Mouse (Mus musculus): Measurements from ENCODE around the gene Gsk3a.
A peak's percentile ranks its signal among the peaks of the same experiment; 100 is the strongest.

Gsk3a gene

DNA sequence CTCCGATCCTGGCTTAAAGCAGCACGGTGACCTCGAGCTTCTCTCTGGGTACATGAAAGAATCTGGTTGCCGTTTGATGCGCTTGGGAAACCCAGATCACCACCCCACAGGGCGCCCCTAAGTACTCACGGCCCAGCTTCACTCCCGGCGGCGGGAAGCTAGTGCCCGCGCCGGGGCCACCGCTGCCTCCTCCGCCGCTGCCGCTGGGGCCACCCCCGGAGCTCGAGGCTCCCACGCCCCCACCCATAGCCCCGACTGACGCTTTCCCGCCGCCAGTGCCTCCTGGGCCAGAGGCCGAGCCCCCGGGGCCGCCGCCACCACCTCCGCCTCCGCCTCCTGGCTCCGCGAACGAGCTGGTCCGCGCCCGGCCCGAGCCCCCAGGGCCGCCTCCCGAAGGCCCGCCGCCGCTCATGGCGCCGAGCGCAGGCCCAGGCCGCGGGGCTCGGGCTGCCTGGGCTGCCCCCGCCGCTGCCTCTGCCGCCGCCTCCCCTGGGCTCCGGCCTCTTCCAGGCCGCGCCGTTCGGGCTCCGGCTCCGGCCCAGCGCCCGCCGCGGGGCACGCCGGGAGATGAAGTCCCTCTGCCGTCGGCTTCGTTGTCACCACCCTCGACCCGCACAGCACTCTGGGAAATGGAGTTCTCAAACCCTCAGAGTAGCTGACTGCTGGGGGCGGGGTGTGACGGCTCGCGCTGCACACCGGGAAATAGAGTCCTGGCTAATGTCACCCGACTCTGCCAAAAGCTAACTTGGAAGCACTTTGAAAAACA lies at the start of gene Gsk3a:
Gsk3a (minus strand) TSS at position 603 of the 766 bp plus-strand sequence.
- DNase-seq: peak; percentile 96 to 98

DNA sequence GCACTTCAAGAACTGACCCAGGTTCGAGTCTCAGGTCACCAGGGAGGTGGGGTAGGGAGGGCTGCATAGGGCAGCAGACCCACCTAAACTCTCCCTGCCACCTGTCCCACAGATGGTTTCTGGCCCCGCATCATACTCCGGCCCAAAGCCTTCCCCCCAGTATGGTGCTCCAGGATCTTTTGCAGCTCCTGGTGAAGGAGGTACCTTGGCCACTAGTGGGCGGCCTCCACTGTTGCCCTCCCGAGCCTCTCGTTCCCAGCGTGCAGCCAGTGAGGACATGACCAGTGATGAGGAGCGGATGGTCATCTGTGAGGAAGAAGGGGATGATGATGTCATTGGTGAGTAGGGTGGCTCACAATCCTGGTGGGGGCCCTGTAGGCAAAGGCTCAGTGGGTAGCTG lies 49.3 kb upstream of the Gsk3a start:
- DNase-seq: no peak

DNA sequence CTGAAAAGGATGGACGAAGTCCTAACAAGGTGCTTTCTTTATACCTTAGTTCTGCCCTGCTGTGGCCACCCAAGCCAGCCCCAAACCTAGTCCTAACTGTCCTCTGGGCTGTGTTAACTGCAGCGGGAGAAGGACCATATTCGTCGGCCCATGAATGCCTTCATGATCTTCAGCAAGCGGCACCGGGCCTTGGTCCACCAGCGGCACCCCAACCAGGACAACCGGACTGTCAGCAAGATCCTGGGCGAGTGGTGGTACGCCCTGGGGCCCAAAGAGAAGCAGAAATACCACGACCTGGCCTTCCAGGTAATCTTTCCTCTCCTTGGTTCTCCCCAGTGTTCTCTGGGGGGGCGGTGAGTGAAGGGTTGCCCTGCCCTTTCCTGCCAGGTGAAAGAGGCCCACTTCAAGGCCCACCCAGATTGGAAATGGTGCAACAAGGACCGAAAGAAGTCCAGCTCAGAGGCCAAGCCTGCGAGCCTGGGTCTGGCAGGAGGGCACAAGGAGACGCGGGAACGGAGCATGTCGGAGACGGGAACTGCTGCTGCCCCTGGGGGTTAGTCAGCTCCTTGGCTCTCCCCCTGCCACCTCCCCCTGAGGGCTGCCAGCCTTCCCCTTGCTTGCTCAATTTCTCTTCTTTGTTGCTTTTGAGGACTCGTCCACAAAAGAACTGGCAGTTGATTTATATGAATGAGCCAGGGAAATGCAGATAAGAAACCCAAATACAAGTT lies 48.0 kb upstream of the Gsk3a start:
- no peak for DNase-seq

DNA sequence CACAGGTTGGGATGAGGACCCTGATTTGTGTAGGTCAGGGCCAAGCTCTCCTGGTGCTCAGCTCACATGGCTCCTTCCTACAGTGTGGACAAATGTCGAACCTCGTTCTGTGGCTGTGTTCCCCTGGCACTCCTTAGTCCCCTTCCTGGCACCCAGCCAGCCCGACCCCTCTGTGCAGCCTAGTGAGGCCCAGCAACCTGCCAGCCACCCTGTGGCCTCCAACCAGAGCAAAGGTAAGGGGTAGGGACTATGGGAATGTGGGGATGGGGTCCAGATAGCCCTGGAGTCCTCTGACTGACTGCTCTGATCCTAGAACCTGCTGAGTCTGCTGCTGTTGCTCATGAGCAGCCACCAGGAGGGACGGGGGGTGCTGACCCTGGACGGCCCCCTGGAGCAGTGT lies 47.1 kb upstream of the Gsk3a start:
- DNase-seq: no peak

DNA sequence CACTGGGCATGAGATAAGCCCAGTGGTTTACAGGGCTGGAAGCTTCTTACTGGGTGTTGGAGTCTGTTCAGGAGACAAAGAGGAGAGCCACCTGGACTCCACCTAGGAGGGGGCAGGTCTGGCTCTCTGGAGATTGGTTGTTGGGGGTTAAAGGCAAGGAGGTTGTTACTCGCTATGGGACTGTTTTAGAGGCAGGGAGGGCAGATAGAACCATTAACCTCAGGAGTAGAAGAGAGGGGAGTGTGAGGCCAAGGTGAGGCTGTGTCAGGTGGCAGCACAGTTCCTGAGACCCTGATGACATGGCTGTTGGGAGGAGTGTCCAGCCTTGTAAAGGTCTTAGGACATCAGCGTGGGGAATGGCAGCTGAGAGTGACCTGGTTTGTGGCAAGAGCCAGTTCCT lies 46.5 kb upstream of the Gsk3a start:
- DNase-seq: no peak

DNA sequence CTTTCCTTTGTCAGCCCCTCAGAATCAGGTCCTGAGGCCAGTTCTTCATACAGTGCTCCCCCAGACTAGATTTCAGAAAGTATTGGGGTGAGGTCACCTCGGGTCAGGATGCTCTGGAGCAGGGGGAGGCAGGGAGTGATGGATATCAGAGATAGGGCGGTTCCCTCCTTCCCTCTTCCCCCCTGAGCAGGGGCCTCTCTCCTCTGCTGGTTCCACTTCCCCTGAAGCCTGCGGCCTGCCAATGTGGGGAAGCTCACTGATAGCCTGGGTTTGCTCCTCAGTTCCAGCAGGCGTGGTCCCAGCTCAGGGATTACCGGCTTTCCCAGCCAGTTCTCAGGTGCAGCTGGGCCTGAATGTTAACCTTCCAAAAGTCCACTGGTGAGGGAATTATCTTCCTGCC lies 46.0 kb upstream of the Gsk3a start:
- DNase-seq: peak in 1 of 2 experiments; percentile 19

DNA sequence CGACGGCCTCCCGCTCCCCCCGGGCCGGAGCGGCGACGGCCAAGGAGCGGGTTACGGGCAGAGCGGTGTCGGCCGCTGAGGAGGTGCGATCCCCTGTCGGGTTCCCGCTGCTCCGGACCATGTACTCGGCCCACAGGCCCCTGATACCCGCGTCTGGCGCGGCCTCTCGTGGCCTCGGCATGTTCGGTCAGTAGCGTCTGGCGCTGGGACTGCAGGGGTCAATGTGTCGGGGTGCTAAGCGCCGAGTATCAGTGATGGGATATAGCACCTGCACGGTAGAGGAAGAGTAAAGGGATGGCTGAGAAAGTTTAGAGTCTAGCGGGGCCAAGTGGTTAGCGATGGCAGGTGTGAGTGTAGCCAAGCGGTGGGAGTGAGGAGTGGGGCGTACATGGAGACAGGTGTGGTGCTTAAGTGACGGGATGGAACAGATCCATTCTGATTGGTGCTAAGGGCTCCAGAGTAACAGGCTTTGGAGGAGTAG lies 45.1 kb upstream of the Gsk3a start:
- DNase-seq: peak in 1 of 2 experiments; percentile 62

DNA sequence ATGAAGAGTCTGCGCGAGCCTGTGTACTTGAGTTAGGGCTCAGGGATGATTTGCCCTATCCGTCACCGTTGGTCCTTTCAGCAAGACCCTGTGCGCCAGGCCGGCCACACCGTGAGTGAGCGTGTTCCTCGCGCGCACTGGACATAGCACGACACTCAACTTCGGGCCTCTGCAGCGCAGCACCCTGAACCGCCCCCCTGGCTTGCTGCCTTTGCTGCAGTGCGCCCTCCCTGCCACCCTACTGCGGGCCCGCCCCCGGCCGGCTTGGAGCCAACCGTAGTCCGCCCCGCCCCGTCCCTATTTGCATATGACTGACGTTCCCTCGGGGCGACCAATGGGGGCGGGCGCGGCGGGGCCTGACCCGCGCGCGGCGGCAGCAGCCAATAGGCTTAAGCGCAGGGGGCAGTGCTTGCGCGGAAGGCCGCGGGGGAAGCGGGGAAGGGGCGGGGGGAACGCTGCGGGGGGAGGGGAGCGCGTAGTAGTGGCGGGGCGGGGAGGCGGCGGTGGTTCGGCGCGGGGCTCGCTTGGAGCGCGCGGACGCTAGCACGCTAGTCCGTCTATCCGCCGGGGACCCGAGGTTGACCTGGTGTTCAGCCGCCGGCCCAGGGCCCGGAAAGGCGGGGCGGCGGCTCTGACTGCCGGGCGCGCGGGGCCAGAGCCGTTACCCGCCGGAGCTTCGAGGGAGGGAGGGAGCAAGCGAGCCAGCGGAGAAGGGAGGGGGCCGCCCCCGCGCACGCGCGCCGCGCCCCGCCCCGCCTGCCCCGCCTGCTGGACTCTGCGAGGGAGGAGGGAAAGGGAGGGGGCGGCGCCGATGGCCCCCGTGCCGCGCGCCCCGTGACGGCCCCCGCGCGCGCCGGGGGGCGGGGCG lies 44.3 kb upstream of the Gsk3a start:
- peak; percentile 96 to 98 for DNase-seq

DNA sequence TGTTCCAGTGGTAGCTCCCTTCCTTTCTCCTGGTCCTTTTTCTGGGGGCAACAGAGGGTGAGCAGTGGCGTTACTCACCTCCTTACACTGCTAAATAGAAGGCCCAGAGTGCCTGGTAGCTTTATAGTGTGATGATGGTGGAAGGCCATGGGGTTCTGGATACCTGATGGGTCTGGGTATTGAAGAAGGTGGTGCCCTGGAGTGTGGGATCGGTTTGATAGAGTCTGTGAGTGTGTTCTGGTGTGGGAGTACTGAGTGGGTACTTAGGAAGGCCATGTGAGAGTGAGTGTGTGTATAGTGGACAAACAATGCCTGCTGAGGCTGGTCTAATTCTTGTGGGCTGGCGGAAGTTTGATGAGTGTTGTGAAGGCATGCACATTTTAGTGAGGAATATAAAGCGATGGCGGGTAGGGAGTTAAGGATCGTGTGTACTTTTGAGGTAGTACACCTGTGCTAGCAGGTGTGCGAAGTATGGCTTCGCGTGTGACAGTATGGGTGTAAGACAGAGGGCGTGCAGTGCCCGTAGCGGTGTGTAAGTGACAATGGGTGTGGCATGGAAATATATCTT lies 43.6 kb upstream of the Gsk3a start:
- DNase-seq: peak in 1 of 2 experiments; percentile 21

DNA sequence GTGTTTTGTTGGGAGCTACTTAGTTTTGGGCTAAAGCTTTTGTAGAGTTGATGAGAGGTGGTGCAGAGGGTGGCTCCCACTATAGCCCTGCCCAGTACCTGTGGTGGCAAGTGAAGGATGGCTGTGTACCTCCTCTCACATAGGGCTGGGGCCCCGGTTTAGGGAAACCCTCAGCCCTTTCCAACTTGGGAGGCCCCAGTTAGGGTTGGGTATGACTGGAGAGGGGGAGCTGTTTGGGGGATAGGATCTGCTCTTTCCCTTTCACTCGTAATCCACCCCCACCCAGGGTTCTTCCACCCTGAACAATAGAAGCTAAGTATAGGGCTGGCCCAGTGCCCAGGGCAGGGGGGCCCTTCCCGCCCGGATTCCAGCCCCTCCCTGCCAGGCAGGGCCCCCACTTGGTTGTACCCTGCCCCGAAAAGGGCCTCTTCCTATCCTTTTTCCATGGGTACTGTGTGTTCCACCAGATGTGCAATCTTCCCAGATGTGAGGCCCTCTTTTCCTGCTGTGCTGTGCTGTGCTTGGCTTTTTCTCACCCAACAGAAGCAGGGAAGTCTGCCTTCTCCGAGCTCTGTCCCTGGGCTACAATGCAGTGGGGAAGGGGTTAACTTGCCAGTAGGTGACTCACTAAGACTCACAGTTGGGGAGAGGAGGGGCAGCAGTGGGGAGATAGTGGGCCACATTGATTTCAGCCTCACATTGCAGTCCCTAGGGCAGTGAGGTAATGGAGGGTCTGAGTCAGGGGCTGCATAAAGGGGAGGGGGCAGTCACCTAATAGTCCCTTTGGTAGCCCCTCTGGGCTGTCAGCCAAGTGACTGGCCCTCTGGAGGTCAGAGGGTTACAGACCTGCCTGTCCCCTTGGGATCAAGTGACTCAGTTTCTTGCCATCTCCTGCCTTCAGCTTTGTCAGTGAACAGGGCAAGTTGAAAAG lies 42.5 kb upstream of the Gsk3a start:
- DNase-seq: peak in 1 of 2 experiments; percentile 55

DNA sequence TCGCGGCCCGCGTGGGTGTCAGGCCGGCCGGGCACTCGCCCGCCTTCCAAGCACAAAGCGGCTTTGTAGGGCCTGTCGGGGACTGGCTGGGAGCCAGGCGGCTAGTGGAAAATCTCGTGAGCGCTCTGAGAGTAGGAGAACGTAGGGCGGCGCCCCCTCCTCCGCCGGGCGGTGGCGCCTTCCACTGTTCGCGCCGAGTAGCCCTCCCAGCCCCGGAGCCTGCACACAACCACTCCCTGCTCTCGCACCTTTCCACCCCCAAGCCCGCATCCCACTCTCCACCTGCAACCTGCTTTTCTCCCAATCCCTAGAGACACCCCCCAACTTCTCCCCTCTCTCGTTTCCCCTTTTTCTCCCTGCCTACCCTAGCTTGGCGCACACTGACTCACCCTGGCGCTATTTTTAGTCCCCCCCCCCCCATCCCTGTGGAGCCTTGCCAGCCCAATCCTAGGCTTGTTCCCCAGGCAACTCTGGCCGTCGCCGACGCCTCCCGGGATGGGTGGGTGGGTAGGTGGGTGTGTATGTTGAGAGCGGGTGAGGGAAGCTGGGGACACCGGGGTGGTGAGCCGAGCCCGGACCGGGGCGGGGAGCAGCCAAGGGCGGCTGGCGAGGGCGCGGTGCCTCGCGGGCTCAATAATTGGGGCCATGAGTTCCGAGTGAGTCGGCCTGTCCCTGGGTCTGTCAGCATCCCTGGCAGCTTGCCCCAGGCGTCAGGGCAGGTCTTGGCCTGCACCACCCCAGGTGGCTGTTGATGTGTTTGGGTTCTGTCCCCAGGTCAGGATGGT lies 41.6 kb upstream of the Gsk3a start:
- DNase-seq: peak; percentile 76 to 83

DNA sequence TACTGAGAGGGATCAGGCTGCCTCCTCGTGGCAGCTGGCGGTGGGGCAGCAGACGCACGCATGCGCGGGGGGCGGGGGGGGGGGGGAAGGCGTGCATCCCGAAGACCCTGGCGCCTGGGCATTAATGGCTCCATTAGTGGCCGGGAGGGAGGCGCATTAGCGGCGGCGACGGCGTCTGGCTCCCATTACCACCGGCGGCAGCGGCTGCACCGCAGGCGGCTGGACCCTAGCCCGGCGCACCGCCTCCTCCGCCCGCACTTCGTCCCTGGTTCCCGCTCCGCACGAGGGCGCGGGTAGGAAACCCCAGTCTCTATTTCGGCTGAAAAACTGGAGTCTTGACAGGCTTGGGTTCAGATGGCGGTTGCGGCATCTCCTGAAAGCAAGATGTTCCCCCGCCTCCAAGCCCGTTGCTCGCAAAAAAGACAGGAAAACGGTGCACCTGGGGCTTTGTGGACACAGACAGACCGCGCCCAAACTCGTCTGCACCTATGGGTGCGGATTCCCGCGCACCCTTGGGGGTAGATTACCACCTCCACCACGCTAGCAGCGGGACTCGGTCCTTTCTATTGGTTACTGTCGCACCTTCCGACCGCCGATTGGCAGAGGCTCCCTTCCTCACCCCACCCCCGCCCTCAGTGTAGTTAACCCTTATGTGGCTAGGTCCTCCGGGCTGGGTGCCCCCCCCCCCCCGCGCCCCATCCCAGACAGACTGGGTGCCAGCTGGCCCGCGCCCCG lies 40.9 kb upstream of the Gsk3a start:
- DNase-seq: peak; percentile 89 to 96

DNA sequence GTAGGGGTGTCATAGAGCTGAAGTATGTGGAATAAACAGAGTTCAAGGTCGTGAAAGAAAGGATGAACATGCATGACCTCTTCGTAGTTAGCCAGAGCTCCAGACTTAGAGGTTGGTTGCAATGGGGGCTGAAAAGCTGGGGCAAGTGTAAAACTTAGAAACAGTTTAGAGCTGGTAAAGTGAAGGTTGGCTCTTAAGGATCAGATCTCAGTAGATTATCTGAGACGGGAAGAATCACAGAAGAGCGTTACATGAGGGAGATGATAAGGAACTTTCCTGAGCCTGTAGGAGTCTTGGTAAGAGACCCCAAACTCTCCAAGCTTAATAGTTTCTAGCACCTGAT lies 40.3 kb upstream of the Gsk3a start:
- DNase-seq: no peak

DNA sequence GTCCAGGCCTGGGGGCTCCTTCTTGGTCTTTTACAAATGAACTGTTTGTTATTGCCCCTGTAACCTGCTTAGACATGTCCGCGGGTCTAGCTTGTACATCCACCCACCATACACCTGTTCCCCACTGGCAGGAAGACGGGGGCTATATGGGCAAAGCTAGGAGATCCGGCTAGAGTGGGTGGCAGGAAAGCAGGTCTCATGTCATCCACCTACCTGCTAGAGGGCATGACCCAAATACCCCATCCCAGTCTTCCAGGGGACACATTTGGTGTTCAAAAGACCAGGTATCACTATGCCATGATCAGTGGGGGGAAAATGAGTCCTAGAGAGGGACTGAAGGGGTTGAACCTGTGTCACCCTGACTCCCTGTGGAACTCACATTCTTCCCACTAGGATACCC lies 39.8 kb upstream of the Gsk3a start:
- DNase-seq: peak in 1 of 2 experiments; percentile 32

DNA sequence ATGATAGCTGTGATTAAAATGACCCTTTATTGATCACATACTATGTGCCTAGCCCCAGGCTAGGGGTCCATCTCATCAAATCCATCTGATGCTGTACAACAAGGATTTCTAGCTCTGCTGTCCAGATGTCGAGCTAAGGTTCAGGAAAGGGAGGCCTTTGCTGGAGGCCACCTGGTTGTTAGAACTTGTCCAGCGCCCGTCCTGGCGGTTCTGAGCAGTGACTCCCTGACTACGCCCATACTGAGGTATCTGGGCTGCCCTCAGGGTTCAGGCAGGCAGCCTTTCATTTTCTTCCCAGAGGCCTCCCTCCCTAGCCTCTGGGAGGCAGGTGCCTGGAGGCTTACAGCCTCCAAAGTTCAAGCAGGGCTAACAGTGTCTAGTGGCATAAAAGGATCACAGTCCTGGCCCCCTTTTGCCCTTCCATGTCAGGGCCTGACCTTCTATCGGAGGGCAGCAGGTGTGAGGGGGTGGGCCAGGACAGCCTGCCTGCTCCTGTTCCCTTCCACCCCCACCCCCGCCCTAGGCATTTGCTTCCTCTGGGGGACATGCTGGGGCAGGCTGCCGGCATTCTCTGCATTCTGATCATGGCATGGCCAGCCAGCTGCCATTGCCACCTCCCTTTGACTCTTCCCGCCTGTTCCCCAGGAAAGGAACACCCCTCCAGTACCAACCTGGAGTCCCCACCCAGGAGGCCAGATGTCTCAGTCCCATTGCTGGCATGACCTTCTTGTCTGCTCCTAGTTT lies 38.1 kb upstream of the Gsk3a start:
- peak in 1 of 2 experiments; percentile 10 for DNase-seq

DNA sequence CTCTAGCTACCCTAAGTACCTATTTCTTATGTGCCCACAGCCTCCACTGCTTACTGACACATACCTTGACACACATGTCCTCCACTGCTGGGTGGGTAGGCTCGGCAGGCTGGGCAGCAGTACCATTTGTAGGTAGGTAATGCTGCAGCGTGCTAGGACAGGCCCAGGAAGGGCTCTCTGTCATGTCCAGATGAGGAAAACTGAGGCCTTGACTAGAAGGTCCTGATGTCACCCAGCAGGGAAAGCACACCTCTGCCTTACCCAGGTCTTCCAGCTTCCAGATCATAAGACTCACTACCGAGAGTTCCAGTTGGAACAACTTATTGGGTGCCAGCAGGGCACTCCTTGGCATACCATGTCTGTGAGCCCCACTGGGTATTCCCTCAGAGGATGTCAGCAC lies 37.3 kb upstream of the Gsk3a start:
- no peak for DNase-seq

DNA sequence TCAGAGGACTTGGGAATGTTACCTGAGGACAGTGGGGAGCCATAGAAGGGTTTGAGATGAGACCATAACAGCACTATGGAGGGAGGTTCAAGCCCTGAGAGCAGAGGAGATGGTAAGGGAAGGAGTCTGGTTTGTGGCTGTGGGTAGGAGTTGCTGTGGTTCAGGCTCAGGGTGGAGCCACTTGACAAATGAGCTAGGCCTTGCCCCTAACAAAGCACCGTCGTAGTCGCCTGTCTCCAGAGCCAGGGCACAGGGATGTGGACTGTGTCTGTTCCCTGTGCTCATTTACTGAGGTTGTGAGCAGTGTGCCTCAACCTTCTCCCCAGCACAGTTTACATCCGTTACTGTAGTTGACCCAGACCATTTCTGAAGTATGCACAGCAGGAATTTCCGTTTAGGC lies 36.9 kb upstream of the Gsk3a start:
- peak in 1 of 2 experiments; percentile 24 for DNase-seq

DNA sequence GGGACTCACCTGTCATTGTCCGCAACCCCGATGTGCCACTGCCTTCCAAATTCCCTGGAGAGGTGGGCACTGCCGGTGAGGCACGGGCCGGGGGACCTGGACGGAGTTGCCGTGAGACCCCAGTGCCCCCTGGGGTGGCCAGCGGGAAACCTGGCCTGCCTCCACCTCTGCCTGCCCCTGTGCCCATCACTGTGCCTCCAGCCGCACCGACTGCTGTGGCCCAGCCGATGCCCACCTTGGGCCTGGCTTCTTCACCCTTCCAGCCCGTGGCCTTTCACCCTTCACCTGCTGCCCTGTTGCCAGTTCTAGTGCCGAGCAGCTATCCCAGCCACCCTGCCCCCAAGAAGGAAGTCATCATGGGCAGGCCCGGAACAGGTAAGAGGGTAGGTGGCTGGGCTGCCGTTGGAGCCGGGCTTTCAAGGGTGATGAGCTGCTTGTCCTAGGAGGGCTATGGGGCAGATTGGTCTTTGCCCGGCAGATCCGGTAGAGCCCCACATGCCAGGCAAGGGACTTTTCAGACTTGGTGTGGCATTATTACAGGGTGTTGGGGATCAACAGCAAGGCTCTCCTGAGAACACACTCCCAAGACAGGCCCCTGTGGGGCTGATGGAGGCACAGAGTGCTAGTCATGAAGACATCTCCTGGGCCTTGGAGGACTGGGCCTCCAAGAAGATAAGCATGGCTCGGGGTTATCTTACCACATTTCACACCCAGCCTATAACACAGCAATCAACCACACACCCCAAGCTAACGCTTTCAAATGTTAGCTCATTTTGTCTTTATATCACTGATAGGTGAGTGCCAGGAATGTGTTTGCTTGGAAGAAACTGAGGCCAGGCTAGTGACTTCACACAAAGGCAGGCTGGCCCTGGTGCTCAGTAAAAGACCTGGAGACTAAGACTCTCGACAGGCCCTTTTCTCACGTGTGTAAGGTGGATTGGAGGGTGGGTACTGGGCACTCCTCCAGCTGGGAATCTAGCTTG lies 35.9 kb upstream of the Gsk3a start:
- DNase-seq: no peak

Measured in thymus, adult 18-20 months (tissue).